Mouse (Mus musculus) heart, postnatal 0 days (tissue): Measurements from ENCODE around the gene Tmem107.

ENCODE experiments used
- CTCF ChIP-seq: IDR thresholded peaks from 2 replicates; pipeline ENCODE4 v1.5.1; 2016; ENCODE audit warnings: antibody characterized with exemption, control low read depth, low read depth
- EP300 ChIP-seq: IDR thresholded peaks from 2 replicates; pipeline ENCODE4 v1.6.1; 2016; ENCODE audit warnings: antibody characterized with exemption, low read depth

- TF ChIP-seq CTCF (no peak), EP300 (no peak)
These were observed 11.1 kb upstream of the Tmem107 start, which contains the start of gene Borcs6 for GRCm38 (mm10) chr11:69059357-69059974.
